Mouse (Mus musculus) cerebellum, adult 2 months (tissue): ENCODE data around the gene Hal.

ENCODE experiments used
- CTCF ChIP-seq: fragments of 200-500 bp; IDR thresholded peaks from 2 replicates; pipeline ENCODE4 v1.5.1; 2011; ENCODE audit warnings: low read depth, mild to moderate bottlenecking, control low read depth, low read length, moderate library complexity, borderline replicate concordance; ENCODE audit not compliant: insufficient read depth
- POLR2A ChIP-seq: fragments of 200-500 bp; IDR thresholded peaks from 2 replicates; pipeline ENCODE4 v1.6.1; 2011; ENCODE audit warnings: low read length, control low read depth, borderline replicate concordance; ENCODE audit not compliant: insufficient read depth

GRCm38 (mm10) chr10:93539775-93540430 is 51.3 kb downstream of the Hal start, which contains the start of gene Amdhd1:
- TF ChIP-seq POLR2A (no peak), CTCF (peak; percentile 33; the same call in 1 of the 2 replicates)
